Mouse (Mus musculus) neural tube, embryonic 12.5 days (tissue): ENCODE results near the gene Lgals4. TPM values are rescaled to one million over a fixed set of nuclear protein-coding genes. Genes with fewer than 3 reads are reported as not detected.

Experiments
- ATAC-seq: fragments of 200-750 bp; cut with Nextera tagmentation; 2 replicates; pipeline ENCODE4 v1.8.0; 2017; ENCODE audit warnings: low read depth, mild to moderate bottlenecking, moderate TSS enrichment, moderate library complexity; ENCODE audit not compliant: low FRiP score
- H3K27ac ChIP-seq: fragments of 300-500 bp; sonication (generic); 2 replicates; pipeline ENCODE4 v1.5.1; 2016
- H3K27me3 ChIP-seq: fragments of 300-500 bp; sonication (generic); replicated peaks from 2 replicates; pipeline ENCODE4 v1.6.1; 2016; ENCODE audit warnings: mild to moderate bottlenecking
- H3K36me3 ChIP-seq: fragments of 300-500 bp; sonication (generic); 2 replicates; pipeline ENCODE4 v1.6.1; 2016; ENCODE audit warnings: mild to moderate bottlenecking
- H3K4me1 ChIP-seq: fragments of 300-500 bp; sonication (generic); 2 replicates; pipeline ENCODE4 v1.6.1; 2016
- H3K4me2 ChIP-seq: fragments of 300-500 bp; sonication (generic); replicated peaks from 2 replicates; pipeline ENCODE4 v1.6.1; 2016; ENCODE audit warnings: mild to moderate bottlenecking
- H3K4me3 ChIP-seq: fragments of 300-500 bp; sonication (generic); 2 replicates; pipeline ENCODE4 v1.5.1; 2016
- H3K9ac ChIP-seq: fragments of 300-500 bp; sonication (generic); 2 replicates; pipeline ENCODE4 v1.6.1; 2016; ENCODE audit warnings: mild to moderate bottlenecking
- H3K9me3 ChIP-seq: fragments of 300-500 bp; sonication (generic); 2 replicates; pipeline ENCODE4 v1.6.1; 2016; ENCODE audit warnings: mild to moderate bottlenecking
- WGBS: fragments of 180-500 bp; shearing (Covaris S2); methylation state at CpG from one replicate; pipeline ENCODE4 v1.1.7; 2016; 5-methylcytosine and 5-hydroxymethylcytosine counted together
- polyA plus RNA-seq: library from polyadenylated mRNA; unstranded; fragments of >200 nt; fragmentation: Nextera tagmentation; extraction: Ambion mirVana; gene quantifications from 2 replicates; pipeline ENCODE4 v1.2.1, GENCODE M21; 2016

Lgals4 gene
- polyA plus RNA-seq, 1 experiment from 2014 or later: 4.9 TPM

DNA sequence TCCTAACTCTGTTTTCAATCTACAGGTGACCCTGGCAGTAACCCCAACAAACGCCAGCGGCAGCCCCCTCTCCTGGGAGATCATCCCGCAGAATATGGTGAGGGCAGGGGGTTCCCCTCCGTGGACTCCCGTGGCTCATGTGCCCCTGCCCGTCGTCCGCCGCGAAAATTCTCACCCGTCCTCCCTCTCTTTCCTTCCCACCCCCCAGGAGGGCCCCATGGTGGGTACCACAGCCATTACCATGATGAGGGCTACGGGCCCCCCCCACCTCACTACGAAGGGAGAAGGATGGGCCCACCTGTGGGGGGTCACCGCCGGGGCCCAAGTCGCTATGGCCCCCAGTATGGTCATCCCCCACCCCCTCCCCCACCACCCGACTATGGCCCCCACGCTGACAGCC, 15.2 kb upstream of the Lgals4 start:
- Histone ChIP-seq H3K4me3 (no peak overlapping the region), H3K4me2 (0 out of 2 replicates have a peak overlapping the region, but pooled peaks have one; percentile 27), H3K9ac (0 out of 2 replicates have a peak overlapping the region, but pooled peaks have one; percentile 5), H3K27me3 (no peaks in the 10 kb centered on the region), H3K9me3 (no peaks in the 10 kb centered on the region), H3K36me3 (peaks cover 92% of the 10 kb centered on the region), H3K27ac (0 out of 2 replicates have a peak overlapping the region, but pooled peaks have one; percentile 9), H3K4me1 (peaks cover 61% of the 10 kb centered on the region)
- no peak for ATAC-seq
- 83% methylated on average over 18 of the region's 18 CpGs for WGBS

DNA sequence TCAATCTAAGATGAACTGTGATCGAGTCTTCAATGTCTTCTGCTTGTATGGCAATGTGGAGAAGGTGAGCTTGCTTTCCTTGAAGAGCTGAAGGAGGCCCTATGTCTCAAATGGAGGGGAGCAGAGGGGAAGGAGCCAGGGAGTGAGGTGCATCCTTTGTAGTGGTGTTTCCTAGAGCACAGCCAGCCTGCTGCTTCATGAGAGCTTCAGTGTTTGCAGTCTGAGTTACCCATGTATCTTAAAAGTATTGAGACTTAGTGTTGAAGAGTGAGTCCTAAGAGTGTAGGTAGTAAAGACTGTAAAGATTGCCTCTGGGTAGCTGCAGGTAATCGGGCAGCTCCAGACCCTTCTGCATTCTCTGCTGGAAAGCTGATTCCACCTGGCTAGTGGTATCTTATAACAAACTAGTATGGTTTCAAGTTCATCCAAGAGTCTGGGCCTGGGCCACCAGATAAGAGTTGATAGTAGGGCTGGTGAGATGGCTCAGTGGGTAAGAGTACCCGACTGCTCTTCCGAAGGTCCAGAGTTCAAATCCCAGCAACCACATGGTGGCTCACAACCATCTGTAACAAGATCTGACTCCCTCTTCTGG, 14.7 kb upstream of the Lgals4 start:
- H3K4me1 ChIP-seq: peaks cover 56% of the 10 kb centered on the region

DNA sequence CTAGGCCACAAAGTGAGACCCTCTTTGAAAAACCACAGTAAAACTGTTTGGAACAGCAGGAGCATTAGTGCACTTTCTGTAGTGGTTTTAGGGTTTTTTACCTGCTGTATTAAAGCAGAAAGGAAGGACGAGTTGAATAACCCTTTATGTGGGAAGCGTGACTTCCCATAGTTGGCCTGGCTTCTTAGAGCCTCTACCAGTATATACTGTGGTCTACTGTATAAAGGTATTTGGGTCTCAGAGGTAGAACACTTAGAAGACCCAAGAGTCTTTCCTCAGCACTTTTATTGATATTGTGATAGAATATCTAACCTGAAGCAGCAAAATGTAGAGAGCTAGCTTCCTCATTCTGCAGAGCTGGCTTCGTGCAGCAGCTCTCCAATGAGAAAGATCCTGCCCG, 14.1 kb upstream of the Lgals4 start:
- 79% methylated on average over 4 of the region's 4 CpGs for WGBS
- no peak for ATAC-seq
- no peak overlapping the region for H3K4me3 ChIP-seq
- H3K4me1 ChIP-seq: peaks cover 53% of the 10 kb centered on the region
- H3K9ac ChIP-seq: 0 out of 2 replicates have a peak overlapping the region, but pooled peaks have one; percentile 1
- no peaks in the 10 kb centered on the region for H3K27me3 ChIP-seq
- peaks cover 81% of the 10 kb centered on the region for H3K36me3 ChIP-seq
- no peak overlapping the region; the same call in 1 of the 2 replicates for H3K4me2 ChIP-seq
- H3K9me3 ChIP-seq: no peaks in the 10 kb centered on the region
- H3K27ac ChIP-seq: no peak overlapping the region

More for the DNA sequence above, 14.7 kb upstream of the Lgals4 start:
- no peak overlapping the region for H3K4me2 ChIP-seq
- no peak overlapping the region for H3K4me3 ChIP-seq
- peaks cover 87% of the 10 kb centered on the region for H3K36me3 ChIP-seq
- no peak overlapping the region for H3K9ac ChIP-seq
- no peak overlapping the region for H3K27ac ChIP-seq
- WGBS: 88% methylated on average over 4 of the region's 4 CpGs
- no peaks in the 10 kb centered on the region for H3K27me3 ChIP-seq
- no peak for ATAC-seq
- H3K9me3 ChIP-seq: no peaks in the 10 kb centered on the region

DNA sequence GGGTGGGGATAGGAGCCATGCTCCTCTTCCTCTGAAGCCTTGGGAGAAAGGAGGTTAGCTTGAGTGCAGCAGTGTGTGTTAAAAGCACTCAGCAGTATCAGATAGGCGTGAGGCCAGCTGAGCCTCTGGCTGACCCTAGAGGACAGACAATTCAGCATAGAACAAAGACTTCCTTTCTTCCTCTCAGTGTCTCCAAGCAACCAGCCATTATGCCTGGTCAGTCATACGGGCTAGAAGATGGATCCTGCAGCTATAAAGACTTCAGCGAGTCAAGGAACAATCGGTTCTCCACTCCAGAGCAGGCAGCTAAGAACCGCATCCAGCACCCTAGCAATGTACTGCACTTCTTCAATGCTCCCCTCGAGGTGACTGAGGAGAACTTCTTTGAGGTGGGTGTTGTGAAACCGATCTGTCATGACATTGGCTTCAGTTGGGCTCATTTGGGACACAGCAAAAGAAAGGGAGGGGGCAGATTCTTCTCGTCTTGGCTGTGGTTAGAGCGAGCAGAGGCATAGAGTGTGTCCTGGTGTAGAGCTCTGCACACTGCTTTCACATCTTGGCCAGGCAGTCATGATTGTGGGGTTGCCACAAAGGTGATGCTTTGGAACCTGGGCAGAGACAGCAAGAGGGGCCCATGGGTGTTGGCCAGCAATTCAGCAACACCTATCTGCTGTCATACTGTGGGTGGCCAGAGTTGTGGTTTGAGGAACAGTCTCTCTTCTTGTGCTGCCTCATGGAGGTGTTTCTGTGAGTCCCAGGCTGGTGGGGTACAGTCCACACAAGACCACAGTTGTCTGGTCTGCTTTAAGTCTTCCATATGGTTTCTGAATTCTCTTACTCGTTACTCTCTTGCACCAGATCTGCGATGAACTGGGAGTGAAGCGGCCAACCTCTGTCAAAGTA, 13.0 kb upstream of the Lgals4 start:
- Histone ChIP-seq H3K27me3 (no peaks in the 10 kb centered on the region), H3K4me1 (peaks cover 47% of the 10 kb centered on the region), H3K36me3 (peaks cover 71% of the 10 kb centered on the region), H3K4me2 (no peak overlapping the region; the same call in 1 of the 2 replicates), H3K9ac (no peak overlapping the region), H3K9me3 (no peaks in the 10 kb centered on the region), H3K4me3 (no peak overlapping the region), H3K27ac (peak overlapping the region; percentile 38; the same call in 1 of the 2 replicates)
- WGBS: 43% methylated on average over 12 of the region's 12 CpGs
- ATAC-seq: no peak; the same call in 1 of the 2 replicates

DNA sequence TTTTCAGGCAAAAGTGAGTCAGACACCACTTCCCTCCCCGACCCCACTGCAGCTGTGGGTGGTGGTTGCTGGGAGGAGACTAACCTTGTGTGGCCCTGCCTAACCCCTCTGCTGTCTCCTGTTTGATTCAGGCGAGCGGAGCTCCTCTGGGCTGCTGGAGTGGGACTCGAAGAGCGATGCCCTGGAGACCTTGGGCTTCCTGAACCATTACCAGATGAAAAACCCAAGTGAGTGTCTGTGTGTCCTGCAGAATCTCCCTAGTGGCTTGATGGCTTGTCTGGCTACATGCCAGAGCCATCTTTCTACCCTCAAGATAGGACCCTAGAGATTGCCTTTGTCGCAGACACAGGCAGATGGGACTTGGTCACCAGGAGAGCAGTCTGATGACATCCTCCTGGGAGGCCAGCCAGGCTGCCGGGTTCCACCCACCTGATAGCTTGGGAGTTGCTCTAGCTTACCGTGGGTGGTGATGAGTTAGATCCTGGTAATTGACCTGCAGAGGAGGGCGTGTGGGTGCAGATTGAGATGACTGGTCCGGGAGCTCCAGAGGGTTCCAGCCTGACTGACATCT, 12.3 kb upstream of the Lgals4 start:
- WGBS: 69% methylated on average over 10 of the region's 10 CpGs
- H3K36me3 ChIP-seq: peaks cover 64% of the 10 kb centered on the region
- no peak for ATAC-seq
- H3K9ac ChIP-seq: no peak overlapping the region
- H3K9me3 ChIP-seq: no peaks in the 10 kb centered on the region
- no peak overlapping the region; the same call in 1 of the 2 replicates for H3K27ac ChIP-seq
- H3K4me3 ChIP-seq: no peak overlapping the region
- peaks cover 43% of the 10 kb centered on the region for H3K4me1 ChIP-seq
- no peak overlapping the region for H3K4me2 ChIP-seq
- H3K27me3 ChIP-seq: no peaks in the 10 kb centered on the region

DNA sequence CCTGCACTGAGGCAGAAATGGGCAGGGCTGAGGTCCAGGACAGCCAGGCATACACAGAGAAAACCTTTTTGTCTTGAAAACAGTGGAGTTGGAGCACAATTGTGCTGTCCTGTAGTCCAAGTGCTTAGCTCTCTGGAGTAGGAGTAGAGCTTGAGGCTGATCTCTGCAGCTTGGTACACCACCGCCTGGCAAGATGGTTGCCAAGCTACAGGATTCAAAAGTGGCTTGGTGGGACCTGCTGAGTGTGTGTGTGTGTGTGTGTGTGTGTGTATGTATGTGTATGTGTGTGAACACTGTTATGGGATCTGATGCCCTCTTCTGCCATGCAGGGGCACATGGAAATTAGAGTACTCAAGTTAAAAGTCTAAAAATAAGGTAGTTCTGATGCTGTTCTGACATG, 11.1 kb upstream of the Lgals4 start:
- 90% methylated on average over 1 of the region's 1 CpGs for WGBS
- H3K4me1 ChIP-seq: peaks cover 35% of the 10 kb centered on the region

DNA sequence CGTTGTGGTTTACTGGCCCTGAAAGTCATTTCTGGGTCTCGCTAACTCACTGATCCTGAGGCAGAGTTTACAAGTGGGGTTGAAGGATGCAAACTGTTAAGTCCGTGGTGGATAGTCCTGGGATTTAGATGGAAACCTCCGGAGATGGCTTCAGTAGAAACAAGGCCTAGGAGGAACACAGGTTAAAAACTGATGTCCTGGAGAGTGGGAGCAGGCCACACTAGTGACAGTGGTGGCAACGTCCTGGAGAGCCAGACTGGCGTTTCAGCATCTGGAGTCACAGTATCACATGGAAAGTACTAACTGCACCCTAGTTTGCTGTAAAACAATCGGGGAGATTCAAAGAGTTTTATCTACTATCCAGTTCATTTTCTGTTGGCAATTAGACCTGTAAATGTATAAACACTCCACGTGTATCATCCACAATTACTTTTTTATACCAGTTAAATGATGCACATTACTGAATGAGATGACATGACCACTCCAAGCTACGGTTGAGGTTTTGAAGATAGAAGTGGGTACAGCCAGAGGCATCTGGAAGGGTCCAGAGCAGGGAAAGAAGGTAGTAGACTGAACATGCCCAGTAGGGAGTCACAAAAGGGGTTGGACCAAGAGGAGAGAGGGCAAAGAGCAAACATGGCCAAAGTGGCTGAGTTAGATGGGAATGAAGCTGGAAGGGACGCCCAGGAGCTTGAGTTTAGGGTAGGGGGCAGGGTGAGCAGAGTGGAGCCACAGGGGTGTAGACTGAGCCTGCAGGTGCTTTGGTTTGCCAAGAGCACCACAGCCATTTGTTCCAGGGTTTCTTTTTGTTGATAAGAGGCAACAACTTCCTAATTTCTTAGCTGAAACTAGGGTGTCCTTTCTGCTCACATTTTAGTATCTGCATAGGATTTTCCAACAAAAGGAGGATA, 10.4 kb upstream of the Lgals4 start:
- no peak overlapping the region for H3K4me3 ChIP-seq
- no peaks in the 10 kb centered on the region for H3K27me3 ChIP-seq
- no peak overlapping the region for H3K27ac ChIP-seq
- H3K9ac ChIP-seq: no peak overlapping the region
- no peak overlapping the region for H3K4me2 ChIP-seq
- WGBS: 62% methylated on average over 10 of the region's 10 CpGs
- H3K9me3 ChIP-seq: no peaks in the 10 kb centered on the region
- ATAC-seq: no peak
- peaks cover 28% of the 10 kb centered on the region for H3K4me1 ChIP-seq
- H3K36me3 ChIP-seq: peaks cover 45% of the 10 kb centered on the region

More for the DNA sequence above, 11.1 kb upstream of the Lgals4 start:
- Histone ChIP-seq H3K27me3 (no peaks in the 10 kb centered on the region), H3K4me3 (no peak overlapping the region), H3K9me3 (no peaks in the 10 kb centered on the region), H3K36me3 (peaks cover 52% of the 10 kb centered on the region), H3K4me2 (no peak overlapping the region), H3K9ac (no peak overlapping the region), H3K27ac (no peak overlapping the region)
- ATAC-seq: no peak

DNA sequence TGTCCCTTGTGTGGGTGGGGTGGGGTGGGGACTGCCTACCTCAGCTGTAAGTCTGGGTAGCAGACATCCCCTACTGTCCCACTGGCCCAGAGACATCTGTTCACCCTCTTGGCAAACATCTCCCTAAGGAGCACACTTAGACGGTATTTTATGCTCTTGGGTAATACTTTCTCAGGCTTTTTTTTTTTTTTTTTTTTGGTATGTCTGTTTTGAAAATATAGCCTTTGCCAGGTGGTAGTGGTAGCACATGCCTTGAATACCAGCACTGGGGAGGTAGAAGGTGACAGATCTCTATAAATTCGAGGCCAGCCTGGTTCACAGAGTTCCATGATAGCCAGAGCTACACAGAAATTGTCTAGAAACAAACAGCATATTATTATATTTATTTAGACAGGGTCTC, 9.7 kb upstream of the Lgals4 start:
- Histone ChIP-seq H3K27me3 (no peaks in the 10 kb centered on the region), H3K27ac (no peak overlapping the region), H3K4me1 (peaks cover 24% of the 10 kb centered on the region), H3K9me3 (no peaks in the 10 kb centered on the region), H3K4me2 (no peak overlapping the region), H3K36me3 (peaks cover 38% of the 10 kb centered on the region), H3K9ac (no peak overlapping the region), H3K4me3 (no peak overlapping the region)
- no peak for ATAC-seq
- 54% methylated on average over 2 of the region's 2 CpGs for WGBS

DNA sequence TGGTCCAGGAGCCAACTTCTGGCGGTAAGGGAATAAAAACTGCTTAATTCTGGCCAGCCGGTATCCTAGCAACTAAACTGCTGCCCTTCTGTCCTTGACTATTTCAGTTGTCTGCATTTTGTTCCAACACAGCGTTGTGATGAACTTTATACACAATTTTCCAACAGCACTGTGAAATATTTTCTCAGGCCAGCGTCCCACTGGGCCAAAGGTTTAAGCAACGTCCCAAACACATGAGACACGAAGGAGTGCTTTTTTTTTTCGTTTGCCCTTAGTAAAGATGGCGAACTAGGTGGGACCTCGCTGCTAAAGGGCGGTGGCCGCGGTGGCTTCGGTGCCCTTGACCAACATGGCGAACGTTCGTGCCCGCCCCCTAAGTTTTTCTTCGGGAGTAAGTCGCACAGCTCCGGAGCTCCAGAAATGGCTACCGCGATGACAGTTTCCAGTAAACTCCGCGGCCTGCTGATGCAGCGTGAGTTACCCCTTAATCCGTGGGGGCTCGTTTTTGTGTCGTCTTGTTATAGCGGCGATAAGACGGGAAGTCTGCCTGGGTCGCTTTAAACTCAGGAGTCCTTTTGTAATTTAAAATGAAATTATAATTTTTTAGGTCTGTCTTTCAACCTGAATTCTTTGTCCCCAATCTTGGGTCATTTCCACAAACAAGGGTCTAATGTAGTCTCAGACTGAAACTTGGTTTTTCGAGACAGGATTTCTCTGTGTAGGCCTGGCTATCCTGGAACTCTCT, 8.5 kb upstream of the Lgals4 start, which contains the start of gene Ech1:
Ech1 (plus strand) TSS at position 277 of the 745 bp plus-strand sequence.
- peak; percentile 63 for ATAC-seq
- H3K9ac ChIP-seq: peak within 1 kb of the TSS; percentile 56
- H3K4me3 ChIP-seq: peak within 1 kb of the TSS; percentile 43
- H3K4me1 ChIP-seq: peaks cover 14% of the 10 kb centered on the region
- 3% methylated on average over 33 of the region's 33 CpGs for WGBS
- H3K27me3 ChIP-seq: no peaks in the 10 kb centered on the region
- H3K9me3 ChIP-seq: no peaks in the 10 kb centered on the region
- peak within 1 kb of the TSS; percentile 62 for H3K4me2 ChIP-seq
- H3K36me3 ChIP-seq: peaks cover 34% of the 10 kb centered on the region
- H3K27ac ChIP-seq: peak within 1 kb of the TSS; percentile 51; the same call in 1 of the 2 replicates

DNA sequence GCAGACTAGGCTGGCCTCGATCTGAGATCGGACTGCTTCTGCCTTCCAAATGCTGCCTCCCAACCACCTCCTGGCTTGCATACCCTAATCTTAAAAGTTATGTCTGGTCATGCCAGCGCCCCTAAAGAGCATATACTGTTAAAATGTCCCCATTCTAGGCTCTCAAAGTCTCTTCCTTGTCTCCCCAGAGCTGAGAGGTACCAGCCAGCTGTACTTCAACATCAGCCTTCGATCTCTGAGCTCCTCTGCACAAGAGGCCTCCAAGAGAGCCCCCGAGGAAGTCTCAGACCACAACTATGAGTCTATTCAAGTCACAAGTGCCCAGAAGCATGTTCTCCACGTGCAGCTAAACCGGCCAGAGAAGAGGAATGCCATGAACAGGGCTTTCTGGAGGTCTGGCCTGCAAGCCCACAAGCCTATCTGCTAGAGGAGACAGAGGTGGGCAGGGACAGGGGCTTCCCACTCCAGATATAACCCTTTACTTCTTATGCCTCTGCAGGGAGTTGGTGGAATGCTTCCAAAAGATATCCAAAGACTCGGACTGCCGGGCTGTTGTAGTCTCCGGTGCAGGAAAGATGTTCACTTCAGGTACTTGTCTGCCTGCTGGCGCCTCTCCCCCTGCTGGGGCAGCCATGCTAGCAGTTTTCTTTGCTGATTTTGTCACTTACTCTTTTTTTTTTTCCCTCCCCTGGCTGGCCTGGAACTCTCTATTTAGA, 7.8 kb upstream of the Lgals4 start:
- peaks cover 7% of the 10 kb centered on the region for H3K4me1 ChIP-seq
- H3K4me3 ChIP-seq: peak overlapping the region; percentile 43
- no peaks in the 10 kb centered on the region for H3K27me3 ChIP-seq
- peak overlapping the region; percentile 56 for H3K9ac ChIP-seq
- H3K36me3 ChIP-seq: peaks cover 29% of the 10 kb centered on the region
- ATAC-seq: no peak
- peak overlapping the region; percentile 62 for H3K4me2 ChIP-seq
- H3K27ac ChIP-seq: no peak overlapping the region
- no peaks in the 10 kb centered on the region for H3K9me3 ChIP-seq
- 63% methylated on average over 11 of the region's 11 CpGs for WGBS
